Mouse (Mus musculus) midbrain, postnatal 0 days (tissue): ENCODE measurements around the gene Eri3. TPM values are rescaled to one million over a fixed set of nuclear protein-coding genes. Genes with fewer than 3 reads are reported as not detected.

Experiments
- ATAC-seq: fragments of 200-750 bp; cut with Nextera tagmentation; 2 replicates; pipeline ENCODE4 v1.8.0; 2017; ENCODE audit warnings: moderate number of reproducible peaks, mild to moderate bottlenecking, moderate TSS enrichment, moderate library complexity; ENCODE audit not compliant: low FRiP score
- DNase-seq: peaks from one replicate; pipeline ENCODE4 v3.0.0-alpha.2; 2015; ENCODE audit warnings: low spot score
- H3K27ac ChIP-seq: fragments of 300-500 bp; sonication (generic); 2 replicates; pipeline ENCODE4 v1.5.1; 2014; ENCODE audit warnings: low read depth, mild to moderate bottlenecking, low read length, mixed read lengths
- H3K27me3 ChIP-seq: fragments of 300-500 bp; sonication (generic); 2 replicates; pipeline ENCODE4 v1.6.1; 2014; ENCODE audit warnings: low read length, control low read depth, mixed read lengths; ENCODE audit not compliant: insufficient read depth
- H3K36me3 ChIP-seq: fragments of 300-500 bp; sonication (generic); 2 replicates; pipeline ENCODE4 v1.6.1; 2014; ENCODE audit warnings: low read length, control low read depth, mixed read lengths; ENCODE audit not compliant: insufficient read depth
- H3K4me1 ChIP-seq: fragments of 300-500 bp; sonication (generic); 2 replicates; pipeline ENCODE4 v1.6.1; 2014; ENCODE audit warnings: mild to moderate bottlenecking, control low read depth, antibody characterized with exemption, low read length, mixed read lengths; ENCODE audit not compliant: insufficient read depth
- H3K4me2 ChIP-seq: fragments of 300-500 bp; sonication (generic); 2 replicates; pipeline ENCODE4 v1.6.1; 2014; ENCODE audit warnings: low read depth, mild to moderate bottlenecking, low read length, mixed read lengths; ENCODE audit not compliant: poor library complexity, severe bottlenecking
- H3K4me3 ChIP-seq: fragments of 300-500 bp; sonication (generic); 2 replicates; pipeline ENCODE4 v1.5.1; 2014; ENCODE audit warnings: low read depth, mild to moderate bottlenecking, low read length, moderate library complexity
- H3K9ac ChIP-seq: fragments of 300-500 bp; sonication (generic); replicated peaks from 2 replicates; pipeline ENCODE4 v1.6.1; 2014; ENCODE audit warnings: mild to moderate bottlenecking, low read length, moderate library complexity, mixed read lengths; ENCODE audit not compliant: poor library complexity, severe bottlenecking
- H3K9me3 ChIP-seq: fragments of 300-500 bp; sonication (generic); 2 replicates; pipeline ENCODE4 v1.6.1; 2016; ENCODE audit warnings: low read length, control low read depth
- CTCF ChIP-seq: IDR thresholded peaks from 2 replicates; pipeline ENCODE4 v1.5.1; 2016; ENCODE audit warnings: antibody characterized with exemption, mild to moderate bottlenecking
- WGBS: fragments of 180-500 bp; shearing (Covaris S2); extraction: QIAGEN DNeasy Blood & Tissue Kit; methylation state at CpG from one replicate; pipeline ENCODE4 v1.1.7; 2014; 5-methylcytosine and 5-hydroxymethylcytosine counted together
- polyA plus RNA-seq: library from polyadenylated mRNA; unstranded; fragments of >200 nt; fragmentation: Nextera tagmentation; extraction: Ambion mirVana; gene quantifications from 2 replicates; pipeline ENCODE4 v1.2.1, GENCODE M21; 2015
- total RNA-seq: library from RNA; depleted of rRNA; stranded (reverse); fragments of >200 nt; gene quantifications from 2 replicates; pipeline ENCODE4 v1.2.3, GENCODE M21; 2014; rRNA removed

Gene Eri3
- total RNA-seq (275 and 291 TPM in 2 replicates), polyA plus RNA-seq (323 and 326 TPM in 2 replicates)

DNA sequence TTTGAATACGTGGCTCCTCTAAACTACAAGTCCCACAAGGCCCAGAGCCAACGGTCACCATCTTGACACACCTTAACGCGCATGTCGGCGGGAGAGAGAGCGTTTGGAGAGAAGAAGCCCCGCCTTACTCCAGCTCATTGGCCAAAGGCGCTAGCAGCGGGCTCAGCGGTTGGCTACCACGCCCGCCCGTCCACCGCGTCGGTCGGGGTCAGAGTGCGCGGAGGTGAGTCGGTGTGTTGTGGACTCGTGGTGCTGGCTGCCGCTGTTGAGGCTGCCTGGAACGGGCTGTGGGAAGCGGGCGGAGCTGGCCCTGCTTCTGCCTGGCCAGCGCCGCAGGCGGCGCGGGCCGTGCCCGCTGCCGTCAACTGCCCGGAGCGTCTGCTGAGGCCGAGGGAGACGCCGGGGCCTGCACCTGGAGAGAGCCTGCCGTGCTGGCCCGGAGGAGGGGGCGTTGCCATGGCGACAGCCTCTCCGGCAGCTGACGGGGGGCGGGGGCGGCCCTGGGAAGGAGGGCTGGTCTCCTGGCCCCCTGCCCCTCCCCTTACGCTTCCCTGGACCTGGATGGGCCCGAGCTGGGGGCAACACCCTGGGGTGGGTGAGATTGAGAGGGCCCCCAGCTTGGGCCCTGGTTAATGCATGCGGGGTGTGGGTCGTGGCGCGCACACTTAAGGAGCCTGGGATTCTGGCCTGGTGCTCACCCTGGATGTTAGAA is at the start of gene Eri3:
Eri3 (plus strand) TSS at position 226 of the 712 bp plus-strand sequence.
- WGBS = under 1% methylated on average over 50 of the region's 53 CpGs
- H3K36me3 ChIP-seq = no peaks in the 10 kb centered on the region
- H3K27me3 ChIP-seq = no peaks in the 10 kb centered on the region
- ATAC-seq (peak; percentile 99), DNase-seq (peak; percentile 99)
- peak within 1 kb of the TSS; percentile 91 for H3K9ac ChIP-seq
- no peak for TF ChIP-seq CTCF
- H3K4me1 ChIP-seq = 0 out of 2 replicates have a peak, but pooled peaks cover 13% of the 10 kb centered on the region
- peak within 1 kb of the TSS; percentile 82 for H3K27ac ChIP-seq
- H3K4me3 ChIP-seq = peak within 1 kb of the TSS; percentile 99
- H3K9me3 ChIP-seq = no peaks in the 10 kb centered on the region
- H3K4me2 ChIP-seq = peak within 1 kb of the TSS; percentile 91

DNA sequence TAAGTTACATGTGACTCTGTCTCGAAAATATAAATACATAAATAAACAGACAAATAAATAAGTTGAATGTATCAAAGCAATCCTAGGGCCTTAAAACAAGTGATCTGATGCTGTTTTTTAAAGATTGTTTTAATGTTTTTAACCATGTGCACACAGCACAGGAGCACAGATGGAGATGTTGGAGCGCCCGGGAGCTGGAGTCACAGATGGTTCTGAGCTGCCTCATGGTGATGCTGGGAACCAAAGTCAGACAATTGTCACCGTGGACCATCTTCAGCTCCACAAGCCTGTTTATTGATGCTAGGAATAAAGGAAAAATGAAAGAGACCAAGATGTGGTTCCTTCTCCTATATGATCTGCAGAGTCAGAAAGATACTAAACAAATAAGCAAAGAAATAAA is 31.9 kb upstream of the Eri3 start:
- H3K4me3 ChIP-seq = no peak overlapping the region
- no peak overlapping the region for H3K4me2 ChIP-seq
- no peak overlapping the region for H3K9ac ChIP-seq
- H3K27me3 ChIP-seq = no peaks in the 10 kb centered on the region; the same call in 1 of the 2 replicates
- TF ChIP-seq CTCF = no peak
- no peak overlapping the region for H3K27ac ChIP-seq
- 90% methylated on average over 4 of the region's 4 CpGs for WGBS
- no peak for ATAC-seq
- no peaks in the 10 kb centered on the region for H3K4me1 ChIP-seq
- no peaks in the 10 kb centered on the region for H3K9me3 ChIP-seq
- no peak for DNase-seq
- no peaks in the 10 kb centered on the region for H3K36me3 ChIP-seq

DNA sequence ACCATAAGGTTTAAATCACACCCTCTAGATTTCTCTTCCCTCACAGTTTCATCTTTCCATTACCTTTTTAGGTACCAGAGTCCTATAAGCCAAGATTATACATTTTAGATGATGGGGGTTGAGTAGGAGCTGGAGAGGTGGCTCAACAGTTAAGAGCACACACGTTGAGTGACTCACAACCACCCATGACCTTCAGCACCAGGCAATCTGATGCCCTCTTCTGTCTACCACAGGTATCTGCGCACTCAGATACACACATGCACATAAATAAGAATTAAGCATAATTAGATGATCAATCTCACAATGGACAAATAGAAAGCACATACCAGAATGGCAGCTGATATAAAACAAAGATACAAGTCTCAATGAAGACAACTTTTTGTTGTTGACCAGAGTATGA is 28.8 kb upstream of the Eri3 start:
- TF ChIP-seq CTCF = no peak
- Histone ChIP-seq H3K9me3 (no peaks in the 10 kb centered on the region), H3K4me1 (no peaks in the 10 kb centered on the region), H3K27me3 (no peaks in the 10 kb centered on the region; the same call in 1 of the 2 replicates), H3K27ac (no peak overlapping the region), H3K9ac (no peak overlapping the region), H3K36me3 (no peaks in the 10 kb centered on the region), H3K4me3 (no peak overlapping the region), H3K4me2 (no peak overlapping the region)
- DNase-seq (no peak), ATAC-seq (no peak)
- 67% methylated on average over 2 of the region's 2 CpGs for WGBS

DNA sequence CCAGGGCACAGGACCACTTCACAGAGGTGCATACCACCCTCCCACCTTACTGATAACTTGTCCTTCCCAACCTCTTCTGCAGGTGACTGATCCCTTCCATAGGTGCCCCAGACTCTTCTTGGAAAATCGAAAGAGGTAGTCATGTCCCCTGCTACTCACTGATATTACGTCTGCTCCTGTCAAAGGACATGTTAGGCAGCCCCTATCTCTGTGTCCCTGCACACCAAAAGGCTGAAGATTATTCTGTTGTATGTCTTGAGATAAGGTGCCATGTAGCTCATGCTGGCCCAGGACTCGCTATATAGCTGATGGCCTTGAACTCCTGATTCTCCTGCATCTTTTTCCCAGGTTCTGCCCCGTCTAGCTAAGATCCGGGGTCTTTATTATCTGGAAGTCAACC is 24.2 kb upstream of the Eri3 start:
- DNase-seq = no peak
- no peak for TF ChIP-seq CTCF
- H3K36me3 ChIP-seq = no peaks in the 10 kb centered on the region
- no peaks in the 10 kb centered on the region for H3K9me3 ChIP-seq
- ATAC-seq = no peak
- no peak overlapping the region for H3K9ac ChIP-seq
- no peaks in the 10 kb centered on the region for H3K4me1 ChIP-seq
- 92% methylated on average over 5 of the region's 5 CpGs for WGBS
- H3K27me3 ChIP-seq = no peaks in the 10 kb centered on the region; the same call in 1 of the 2 replicates
- no peak overlapping the region for H3K27ac ChIP-seq
- H3K4me3 ChIP-seq = no peak overlapping the region
- H3K4me2 ChIP-seq = no peak overlapping the region

DNA sequence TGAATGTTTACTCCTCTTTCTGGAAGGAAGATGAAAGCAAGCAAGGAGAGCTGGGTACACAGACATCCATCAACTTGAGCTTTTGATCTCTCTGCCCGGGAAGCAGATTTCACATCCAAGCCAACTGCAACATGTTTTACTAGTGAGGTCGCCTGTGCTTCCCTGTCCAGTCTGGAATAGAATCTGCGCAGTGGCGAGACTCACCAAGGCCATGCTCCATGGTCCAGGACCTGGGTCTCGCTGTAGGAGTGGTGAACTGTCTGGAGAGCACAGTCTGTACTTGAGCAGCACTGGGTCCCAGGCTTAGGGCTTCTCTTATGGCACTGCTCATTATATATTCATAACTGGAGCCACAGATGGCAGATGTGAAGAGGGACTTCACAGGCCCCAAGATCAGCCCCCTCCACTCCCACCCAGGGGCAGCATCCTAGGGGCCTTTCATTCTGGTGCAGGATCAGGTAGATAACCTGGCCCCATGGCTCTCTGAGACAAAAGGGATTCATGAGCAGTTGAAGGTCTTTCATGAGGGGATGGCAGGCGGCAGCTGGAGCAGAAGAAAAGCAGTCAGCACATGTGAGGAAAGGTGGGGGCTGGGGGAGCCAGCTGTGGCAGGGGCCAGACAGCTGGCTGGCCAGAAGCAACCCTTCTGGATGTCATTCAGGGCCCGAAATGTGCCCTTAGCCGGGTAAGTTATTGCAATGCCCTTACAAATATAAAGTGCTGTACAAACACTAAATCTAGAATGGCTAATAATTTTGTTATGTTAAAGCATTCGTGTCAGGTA is 22.9 kb upstream of the Eri3 start:
- Histone ChIP-seq H3K4me3 (no peak overlapping the region), H3K4me1 (no peaks in the 10 kb centered on the region), H3K4me2 (no peak overlapping the region), H3K27me3 (no peaks in the 10 kb centered on the region; the same call in 1 of the 2 replicates), H3K9me3 (no peaks in the 10 kb centered on the region), H3K36me3 (no peaks in the 10 kb centered on the region), H3K9ac (no peak overlapping the region), H3K27ac (no peak overlapping the region)
- TF ChIP-seq CTCF = no peak
- WGBS = 58% methylated on average over 9 of the region's 9 CpGs
- no peak for ATAC-seq
- no peak for DNase-seq

DNA sequence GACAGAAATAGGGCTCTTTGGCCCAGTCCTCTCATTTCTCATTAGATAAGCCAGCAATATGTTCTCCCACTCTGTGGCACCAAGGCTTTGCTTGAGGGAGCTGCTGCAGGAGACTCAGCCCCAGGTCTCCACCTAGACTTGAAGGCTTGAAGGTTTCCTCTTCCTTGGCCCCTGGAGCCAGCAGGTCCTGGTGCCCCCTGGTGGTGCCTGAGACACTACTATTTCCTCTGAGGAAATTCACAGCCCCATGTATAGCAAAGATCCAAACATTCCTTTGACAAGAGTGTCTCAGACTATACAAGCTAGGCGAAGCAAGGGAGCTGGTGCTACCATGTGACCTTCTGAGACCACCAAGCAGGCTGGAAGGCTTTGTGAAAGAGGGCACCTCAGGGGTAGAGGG is 22.2 kb upstream of the Eri3 start:
- ATAC-seq = no peak
- DNase-seq = peak; percentile 36
- H3K4me1 ChIP-seq = no peaks in the 10 kb centered on the region
- H3K4me3 ChIP-seq = no peak overlapping the region
- 42% methylated on average over 1 of the region's 1 CpGs for WGBS
- no peak overlapping the region for H3K4me2 ChIP-seq
- no peaks in the 10 kb centered on the region for H3K9me3 ChIP-seq
- no peak overlapping the region for H3K9ac ChIP-seq
- no peaks in the 10 kb centered on the region for H3K36me3 ChIP-seq
- H3K27ac ChIP-seq = no peak overlapping the region
- no peaks in the 10 kb centered on the region for H3K27me3 ChIP-seq
- peak; percentile 68 for TF ChIP-seq CTCF
